Mouse (Mus musculus): Measurements from ENCODE around the gene Ybx2. TPM values are rescaled to one million over a fixed set of nuclear protein-coding genes. Genes with fewer than 3 reads are reported as not detected.
"Not testable (repeated sequence)": the region's sequence is repeated elsewhere in the genome, so short reads cannot be mapped to it uniquely, and the experiment has no call there.

Gene Ybx2
- polyA plus RNA-seq, 1 experiment: 21.1 TPM

- TF ChIP-seq POLR2A (IDR thresholded peaks at IDR 0.05; ENCODE audit: extremely low read depth, insufficient read depth, low read length): no peak
- no peak for TF ChIP-seq CTCF (IDR thresholded peaks at IDR 0.05; ENCODE audit: extremely low read depth, insufficient read depth, low read length)
- no peak overlapping the region for H3K4me3 ChIP-seq (ENCODE audit: insufficient read depth, low read length)
- no peaks in the 10 kb centered on the region for H3K4me1 ChIP-seq (ENCODE audit: control insufficient read depth, insufficient read depth, low read length)
- no peak overlapping the region for H3K27ac ChIP-seq (ENCODE audit: insufficient read depth, low read length)
These were observed 15.3 kb downstream of the Ybx2 start for GRCm38 (mm10) chr11:69950807-69951459.

GRCm38 (mm10) chr11:69952274-69952673 lies 16.7 kb downstream of the Ybx2 start:
- no peak for TF ChIP-seq CTCF (IDR thresholded peaks at IDR 0.05; ENCODE audit: extremely low read depth, insufficient read depth, low read length)
- no peak for TF ChIP-seq POLR2A (IDR thresholded peaks at IDR 0.05; ENCODE audit: extremely low read depth, insufficient read depth, low read length)
- no peak overlapping the region for H3K4me3 ChIP-seq (ENCODE audit: insufficient read depth, low read length)
- H3K27ac ChIP-seq (ENCODE audit: insufficient read depth, low read length): no peak overlapping the region
- H3K4me1 ChIP-seq (ENCODE audit: control insufficient read depth, insufficient read depth, low read length): no peaks in the 10 kb centered on the region

- Histone ChIP-seq H3K27ac (ENCODE audit: insufficient read depth, low read length) (no peak overlapping the region), H3K4me1 (ENCODE audit: control insufficient read depth, insufficient read depth, low read length) (no peaks in the 10 kb centered on the region), H3K4me3 (ENCODE audit: insufficient read depth, low read length) (no peak overlapping the region)
- TF ChIP-seq CTCF (IDR thresholded peaks at IDR 0.05; ENCODE audit: extremely low read depth, insufficient read depth, low read length) (no peak), POLR2A (IDR thresholded peaks at IDR 0.05; ENCODE audit: extremely low read depth, insufficient read depth, low read length) (no peak)
These were observed 17.8 kb downstream of the Ybx2 start for GRCm38 (mm10) chr11:69953267-69953915.

GRCm38 (mm10) chr11:69955618-69956017 lies 20.0 kb downstream of the Ybx2 start:
- not testable (repeated sequence) for H3K4me3 ChIP-seq (ENCODE audit: insufficient read depth, low read length); H3K4me1 ChIP-seq (ENCODE audit: control insufficient read depth, insufficient read depth, low read length); H3K27ac ChIP-seq (ENCODE audit: insufficient read depth, low read length)

- no peaks in the 10 kb centered on the region for H3K4me1 ChIP-seq (ENCODE audit: control insufficient read depth, insufficient read depth, low read length)
- no peak overlapping the region for H3K27ac ChIP-seq (ENCODE audit: insufficient read depth, low read length)
- TF ChIP-seq CTCF (IDR thresholded peaks at IDR 0.05; ENCODE audit: extremely low read depth, insufficient read depth, low read length) (no peak), POLR2A (IDR thresholded peaks at IDR 0.05; ENCODE audit: extremely low read depth, insufficient read depth, low read length) (no peak)
- H3K4me3 ChIP-seq (ENCODE audit: insufficient read depth, low read length): no peak overlapping the region
These were observed 20.6 kb downstream of the Ybx2 start for GRCm38 (mm10) chr11:69956218-69956617.

DNA sequence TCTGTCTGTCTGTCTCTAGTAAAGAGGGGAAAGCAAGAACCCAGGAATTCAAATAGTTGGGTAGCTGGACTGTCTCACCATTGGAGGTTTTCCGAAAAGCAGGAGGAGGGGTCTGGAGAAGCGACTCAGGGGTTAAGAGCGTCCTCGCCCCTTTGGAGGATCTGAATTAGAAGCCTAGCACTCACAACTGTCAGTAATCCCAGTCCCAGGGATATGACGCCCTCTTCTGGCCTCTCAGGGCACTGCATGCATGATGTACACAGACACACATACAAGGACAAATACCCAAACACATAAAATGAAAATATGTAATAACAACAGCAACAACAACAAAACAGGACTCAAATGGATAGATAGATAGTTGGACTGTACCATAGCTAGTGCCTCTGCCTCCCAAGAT lies 25.0 kb downstream of the Ybx2 start:
- no peaks in the 10 kb centered on the region for H3K4me1 ChIP-seq (ENCODE audit: control insufficient read depth, insufficient read depth, low read length)
- TF ChIP-seq POLR2A (IDR thresholded peaks at IDR 0.05; ENCODE audit: extremely low read depth, insufficient read depth, low read length): no peak
- TF ChIP-seq CTCF (IDR thresholded peaks at IDR 0.05; ENCODE audit: extremely low read depth, insufficient read depth, low read length): no peak
- H3K4me3 ChIP-seq (ENCODE audit: insufficient read depth, low read length): no peak overlapping the region
- H3K27ac ChIP-seq (ENCODE audit: insufficient read depth, low read length): no peak overlapping the region

DNA sequence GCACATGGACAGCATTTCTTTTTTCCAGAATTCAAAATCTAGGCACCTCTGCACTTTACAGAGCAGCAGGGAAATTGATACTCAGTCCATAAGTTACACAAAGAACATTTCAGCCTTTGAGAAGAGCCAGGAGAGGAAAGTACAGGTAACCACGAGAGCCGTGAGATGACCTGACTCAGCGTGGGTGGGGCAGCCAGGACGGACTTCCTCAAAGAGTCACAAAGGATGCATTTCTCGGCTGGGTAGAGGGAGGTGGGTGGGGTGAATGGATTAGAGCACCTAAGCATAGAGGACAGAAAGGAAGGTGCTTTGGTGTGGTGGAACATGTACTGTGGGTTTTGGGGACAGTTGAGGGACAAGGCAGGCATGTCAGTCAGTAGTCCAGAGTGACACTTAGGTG lies 26.2 kb downstream of the Ybx2 start:
- Histone ChIP-seq H3K27ac (ENCODE audit: insufficient read depth, low read length) (no peak overlapping the region), H3K4me3 (ENCODE audit: insufficient read depth, low read length) (no peak overlapping the region), H3K4me1 (ENCODE audit: control insufficient read depth, insufficient read depth, low read length) (no peaks in the 10 kb centered on the region)
- TF ChIP-seq CTCF (IDR thresholded peaks at IDR 0.05; ENCODE audit: extremely low read depth, insufficient read depth, low read length): no peak
- no peak for TF ChIP-seq POLR2A (IDR thresholded peaks at IDR 0.05; ENCODE audit: extremely low read depth, insufficient read depth, low read length)

GRCm38 (mm10) chr11:69964650-69965270 lies 29.2 kb downstream of the Ybx2 start, which contains the start of gene Cldn7:
Cldn7 (plus strand) TSS chr11:69964779.
- H3K27ac ChIP-seq (ENCODE audit: insufficient read depth, low read length): no peak within 1 kb of the TSS
- no peak within 1 kb of the TSS for H3K4me3 ChIP-seq (ENCODE audit: insufficient read depth, low read length)
- H3K4me1 ChIP-seq (ENCODE audit: control insufficient read depth, insufficient read depth, low read length): no peaks in the 10 kb centered on the region
- TF ChIP-seq POLR2A (IDR thresholded peaks at IDR 0.05; ENCODE audit: extremely low read depth, insufficient read depth, low read length): no peak
- no peak for TF ChIP-seq CTCF (IDR thresholded peaks at IDR 0.05; ENCODE audit: extremely low read depth, insufficient read depth, low read length)

DNA sequence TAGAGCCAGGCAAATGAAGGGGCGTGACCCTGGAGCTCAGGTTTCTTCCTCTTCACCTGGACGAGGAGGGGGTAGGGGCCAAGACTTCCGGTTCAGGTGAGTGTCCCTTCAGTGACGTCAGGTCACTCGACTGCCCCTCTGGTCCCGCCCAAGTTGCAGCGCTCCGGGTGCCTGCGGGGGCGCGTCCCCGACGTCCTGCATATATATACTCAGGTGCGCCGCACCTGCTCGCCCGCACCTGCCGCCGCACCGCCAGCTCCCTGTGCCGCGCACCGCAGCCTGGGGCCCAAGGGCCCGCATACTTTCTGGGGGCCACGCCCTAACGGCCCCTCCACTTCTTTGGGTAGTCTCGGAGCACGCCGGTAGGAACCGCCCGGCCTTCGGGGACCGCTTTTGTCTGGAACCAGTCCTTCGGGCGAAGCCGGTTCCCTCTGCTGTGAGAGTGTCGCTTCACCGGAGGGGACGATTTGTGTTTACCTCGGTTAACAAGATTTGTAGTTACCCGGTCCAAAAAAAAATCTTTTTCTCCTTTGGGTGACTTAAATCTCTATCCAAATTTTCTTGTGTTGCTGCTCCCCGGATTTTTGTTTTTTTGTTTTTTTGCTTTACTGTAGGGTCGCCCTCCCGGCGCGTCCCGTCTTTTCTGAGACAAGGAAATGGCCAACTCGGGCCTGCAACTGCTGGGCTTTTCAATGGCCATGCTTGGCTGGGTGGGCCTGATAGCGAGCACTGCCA lies 29.8 kb downstream of the Ybx2 start:
- H3K4me3 ChIP-seq (ENCODE audit: insufficient read depth, low read length): no peak overlapping the region
- H3K27ac ChIP-seq (ENCODE audit: insufficient read depth, low read length): no peak overlapping the region
- H3K4me1 ChIP-seq (ENCODE audit: control insufficient read depth, insufficient read depth, low read length): no peaks in the 10 kb centered on the region
- TF ChIP-seq POLR2A (IDR thresholded peaks at IDR 0.05; ENCODE audit: extremely low read depth, insufficient read depth, low read length) (no peak), CTCF (IDR thresholded peaks at IDR 0.05; ENCODE audit: extremely low read depth, insufficient read depth, low read length) (no peak)
